Mouse (Mus musculus) heart, postnatal 0 days (tissue): ENCODE results near the gene Prkar2b.

ENCODE experiments used
- CTCF ChIP-seq: IDR thresholded peaks from 2 replicates; pipeline ENCODE4 v1.5.1; 2016; ENCODE audit warnings: antibody characterized with exemption, control low read depth, low read depth
- EP300 ChIP-seq: IDR thresholded peaks from 2 replicates; pipeline ENCODE4 v1.6.1; 2016; ENCODE audit warnings: antibody characterized with exemption, low read depth

DNA sequence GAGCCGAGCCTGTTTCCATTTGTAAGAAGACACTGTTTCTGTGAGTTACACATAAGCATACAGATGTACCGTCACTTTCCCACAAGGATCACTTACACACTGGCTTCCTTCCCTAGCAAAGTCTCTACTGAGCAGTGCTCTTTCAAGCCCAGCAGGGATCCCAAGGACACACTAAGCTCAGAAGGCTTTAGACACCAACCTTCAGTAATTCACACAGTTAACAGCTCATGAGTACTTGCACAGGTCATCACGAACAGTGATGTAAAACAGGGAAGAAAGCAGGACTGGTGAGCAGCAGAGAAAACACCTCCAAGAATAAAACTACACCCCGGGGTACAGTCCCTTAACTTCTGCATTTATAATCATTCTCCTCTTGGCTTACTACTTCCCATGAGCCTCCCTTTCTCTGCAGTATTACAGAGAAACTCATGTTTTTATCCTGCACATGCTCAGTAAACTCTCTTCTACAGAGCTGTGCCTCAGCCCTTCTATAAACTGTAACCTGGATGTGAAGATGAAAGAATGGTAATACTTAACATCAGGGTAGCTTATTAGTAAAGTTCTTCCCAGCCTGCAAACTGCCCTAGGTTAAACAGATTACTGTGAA is 122.6 kb downstream of the Prkar2b start:
- TF ChIP-seq CTCF = no peak
- TF ChIP-seq EP300 = no peak
